Mouse (Mus musculus) neural tube, embryonic 14.5 days (tissue): ENCODE measurements at regions not wholly inside any gene's neighbourhood (a gene's known extent, or its start where the extent isn't known, plus 50 kb on each side); places are given as distances from the start of the nearest gene placed in this dataset.
A peak's percentile ranks its signal among the peaks of the same experiment; 100 is the strongest.

Experiments used
- ATAC-seq: fragments of 200-750 bp; cut with Nextera tagmentation; 2 replicates; pipeline ENCODE4 v1.8.0; 2017; ENCODE audit warnings: low read depth, mild to moderate bottlenecking, moderate TSS enrichment, moderate library complexity
- H3K27ac ChIP-seq: fragments of 300-500 bp; sonication (generic); 2 replicates; pipeline ENCODE4 v1.5.1; 2014; ENCODE audit warnings: low read depth, mild to moderate bottlenecking, control low read depth, low read length, moderate library complexity, mixed read lengths
- H3K27me3 ChIP-seq: fragments of 300-500 bp; sonication (generic); 2 replicates; pipeline ENCODE4 v1.6.1; 2014; ENCODE audit warnings: low read length; ENCODE audit not compliant: control insufficient read depth, insufficient read depth
- H3K36me3 ChIP-seq: fragments of 300-500 bp; sonication (generic); 2 replicates; pipeline ENCODE4 v1.6.1; 2014; ENCODE audit warnings: low read length, mixed read lengths; ENCODE audit not compliant: control insufficient read depth, insufficient read depth
- H3K4me1 ChIP-seq: fragments of 300-500 bp; sonication (generic); 2 replicates; pipeline ENCODE4 v1.6.1; 2014; ENCODE audit warnings: low read length; ENCODE audit not compliant: control insufficient read depth, insufficient read depth
- H3K4me2 ChIP-seq: fragments of 300-500 bp; sonication (generic); 2 replicates; pipeline ENCODE4 v1.6.1; 2014; ENCODE audit warnings: mild to moderate bottlenecking, low read depth, low read length, control low read depth
- H3K4me3 ChIP-seq: fragments of 300-500 bp; sonication (generic); 2 replicates; pipeline ENCODE4 v1.5.1; 2014; ENCODE audit warnings: low read depth, low read length, control low read depth, mixed read lengths
- H3K9ac ChIP-seq: fragments of 300-500 bp; sonication (generic); replicated peaks from 2 replicates; pipeline ENCODE4 v1.6.1; 2014; ENCODE audit warnings: low read depth, mild to moderate bottlenecking, control low read depth, low read length, mixed read lengths
- H3K9me3 ChIP-seq: fragments of 300-500 bp; sonication (generic); 2 replicates; pipeline ENCODE4 v1.6.1; 2016; ENCODE audit warnings: low read length; ENCODE audit not compliant: control insufficient read depth
- WGBS: fragments of 180-500 bp; shearing (Covaris S2); extraction: QIAGEN DNeasy Blood & Tissue Kit; methylation state at CpG from one replicate; pipeline ENCODE4 v1.1.7; 2014; 5-methylcytosine and 5-hydroxymethylcytosine counted together

- Histone ChIP-seq H3K4me2 (no peak overlapping the region), H3K36me3 (no peaks in the 10 kb centered on the region), H3K27ac (no peak overlapping the region), H3K9ac (no peak overlapping the region), H3K9me3 (no peaks in the 10 kb centered on the region), H3K4me3 (no peak overlapping the region), H3K27me3 (no peaks in the 10 kb centered on the region), H3K4me1 (no peaks in the 10 kb centered on the region)
- 72% methylated on average over 11 of the region's 11 CpGs for WGBS
- ATAC-seq, result no peak
Measured at GRCm38 (mm10) chr7:111211641-111212040, 128.8 kb upstream of the Eif4g2 start.

GRCm38 (mm10) chr7:111210282-111210681 is 127.5 kb upstream of the Eif4g2 start:
- no peaks in the 10 kb centered on the region for H3K4me1 ChIP-seq
- ATAC-seq, result no peak
- 0 out of 2 replicates have a peak overlapping the region, but pooled peaks have one; percentile 52 for H3K27ac ChIP-seq
- no peaks in the 10 kb centered on the region for H3K9me3 ChIP-seq
- H3K4me3 ChIP-seq, result no peak overlapping the region
- no peaks in the 10 kb centered on the region for H3K36me3 ChIP-seq
- H3K9ac ChIP-seq, result no peak overlapping the region
- no peak overlapping the region for H3K4me2 ChIP-seq
- WGBS, result 63% methylated on average over 8 of the region's 8 CpGs
- H3K27me3 ChIP-seq, result no peaks in the 10 kb centered on the region

GRCm38 (mm10) chr7:111205876-111206275 is 123.0 kb upstream of the Eif4g2 start:
- 48% methylated on average over 5 of the region's 5 CpGs for WGBS
- Histone ChIP-seq H3K4me1 (no peaks in the 10 kb centered on the region), H3K27me3 (no peaks in the 10 kb centered on the region), H3K4me3 (no peak overlapping the region), H3K4me2 (no peak overlapping the region), H3K27ac (no peak overlapping the region; the same call in 1 of the 2 replicates), H3K9ac (no peak overlapping the region), H3K36me3 (no peaks in the 10 kb centered on the region), H3K9me3 (no peaks in the 10 kb centered on the region)
- ATAC-seq, result no peak

GRCm38 (mm10) chr7:111198608-111199355 is 116.0 kb upstream of the Eif4g2 start:
- Histone ChIP-seq H3K4me1 (no peaks in the 10 kb centered on the region), H3K36me3 (no peaks in the 10 kb centered on the region), H3K9ac (no peak overlapping the region), H3K9me3 (no peaks in the 10 kb centered on the region), H3K27me3 (no peaks in the 10 kb centered on the region), H3K4me3 (no peak overlapping the region), H3K4me2 (no peak overlapping the region), H3K27ac (no peak overlapping the region)
- 42% methylated on average over 10 of the region's 10 CpGs for WGBS
- no peak for ATAC-seq

- 48% methylated on average over 4 of the region's 4 CpGs for WGBS
Measured at GRCm38 (mm10) chr7:111191674-111192073, 108.8 kb upstream of the Eif4g2 start.

GRCm38 (mm10) chr7:111191216-111191615 is 108.4 kb upstream of the Eif4g2 start:
- Histone ChIP-seq H3K9me3 (no peaks in the 10 kb centered on the region), H3K9ac (no peak overlapping the region), H3K27me3 (no peaks in the 10 kb centered on the region), H3K36me3 (no peaks in the 10 kb centered on the region), H3K4me3 (no peak overlapping the region), H3K4me2 (no peak overlapping the region), H3K4me1 (no peaks in the 10 kb centered on the region), H3K27ac (no peak overlapping the region)
- ATAC-seq, result no peak

More at GRCm38 (mm10) chr7:111191674-111192073, 108.8 kb upstream of the Eif4g2 start:
- Histone ChIP-seq H3K36me3 (no peaks in the 10 kb centered on the region), H3K27ac (no peak overlapping the region), H3K4me1 (no peaks in the 10 kb centered on the region), H3K4me2 (no peak overlapping the region), H3K9ac (no peak overlapping the region), H3K9me3 (no peaks in the 10 kb centered on the region), H3K27me3 (no peaks in the 10 kb centered on the region), H3K4me3 (no peak overlapping the region)
- peak; percentile 85; the same call in 1 of the 2 replicates for ATAC-seq

GRCm38 (mm10) chr7:111189731-111190130 is 106.9 kb upstream of the Eif4g2 start:
- Histone ChIP-seq H3K9me3 (no peaks in the 10 kb centered on the region), H3K4me1 (no peaks in the 10 kb centered on the region), H3K9ac (no peak overlapping the region), H3K36me3 (no peaks in the 10 kb centered on the region), H3K27ac (no peak overlapping the region), H3K4me2 (no peak overlapping the region), H3K4me3 (no peak overlapping the region), H3K27me3 (no peaks in the 10 kb centered on the region)
- 90% methylated on average over 4 of the region's 4 CpGs for WGBS
- ATAC-seq, result no peak

GRCm38 (mm10) chr7:111185954-111186353 is 103.1 kb upstream of the Eif4g2 start:
- Histone ChIP-seq H3K36me3 (no peaks in the 10 kb centered on the region), H3K9me3 (no peaks in the 10 kb centered on the region), H3K4me2 (no peak overlapping the region), H3K27ac (no peak overlapping the region), H3K4me1 (no peaks in the 10 kb centered on the region), H3K9ac (no peak overlapping the region), H3K4me3 (no peak overlapping the region), H3K27me3 (no peaks in the 10 kb centered on the region)
- WGBS, result 90% methylated on average over 7 of the region's 7 CpGs
- no peak for ATAC-seq

GRCm38 (mm10) chr7:111183512-111183911 is 100.7 kb upstream of the Eif4g2 start:
- no peak overlapping the region for H3K4me2 ChIP-seq
- no peaks in the 10 kb centered on the region for H3K9me3 ChIP-seq
- 80% methylated on average over 3 of the region's 3 CpGs for WGBS
- H3K36me3 ChIP-seq, result no peaks in the 10 kb centered on the region
- H3K9ac ChIP-seq, result no peak overlapping the region
- no peaks in the 10 kb centered on the region for H3K27me3 ChIP-seq
- no peak for ATAC-seq
- no peak overlapping the region for H3K27ac ChIP-seq
- no peak overlapping the region for H3K4me3 ChIP-seq
- H3K4me1 ChIP-seq, result no peaks in the 10 kb centered on the region
